Mouse (Mus musculus) embryo, embryonic 11.5 days (tissue): Measurements from ENCODE around the gene Duoxa1.

Experiments used
- DNase-seq: peaks from one replicate; pipeline ENCODE4 v3.0.0-alpha.2; 2012; ENCODE audit warnings: low read depth, low spot score

Duoxa1 gene

GRCm38 (mm10) chr2:122298096-122298499 lies 15.4 kb downstream of the Duoxa1 start, which contains the start of gene Duox2:
Duox2 (minus strand) TSS chr2:122298449.
- DNase-seq = no peak

GRCm38 (mm10) chr2:122297271-122298095 lies 16.0 kb downstream of the Duoxa1 start:
- no peak for DNase-seq

- DNase-seq = no peak
These were observed 18.6 kb downstream of the Duoxa1 start for GRCm38 (mm10) chr2:122294916-122295315.

- DNase-seq = no peak
These were observed 27.4 kb downstream of the Duoxa1 start for GRCm38 (mm10) chr2:122286137-122286536.

GRCm38 (mm10) chr2:122284091-122284490 lies 29.4 kb downstream of the Duoxa1 start:
- no peak for DNase-seq

GRCm38 (mm10) chr2:122278769-122279168 lies 34.8 kb downstream of the Duoxa1 start:
- DNase-seq = no peak

- DNase-seq = no peak
These were observed 46.9 kb downstream of the Duoxa1 start for GRCm38 (mm10) chr2:122266407-122267193.

GRCm38 (mm10) chr2:122264690-122265089 lies 48.8 kb downstream of the Duoxa1 start:
- DNase-seq = peak; percentile 35

- no peak for DNase-seq
These were observed 52.8 kb downstream of the Duoxa1 start for GRCm38 (mm10) chr2:122260729-122261128.

- DNase-seq = no peak
These were observed 57.5 kb downstream of the Duoxa1 start for GRCm38 (mm10) chr2:122255997-122256396.
